Mouse (Mus musculus) G1E (cell line): Measurements from ENCODE around the gene Gm11146.

Experiments used
- CTCF ChIP-seq: IDR thresholded peaks from 2 replicates; pipeline ENCODE4 v1.5.1; 2012; ENCODE audit warnings: low read depth, low read length, inconsistent platforms, mixed read lengths
- GATA1 ChIP-seq: IDR thresholded peaks from 2 replicates; pipeline ENCODE4 v1.6.1; 2012; ENCODE audit warnings: borderline replicate concordance, low read length, inconsistent platforms, mixed read lengths
- POLR2AphosphoS5 ChIP-seq: IDR thresholded peaks from 2 replicates; pipeline ENCODE4 v1.6.1; 2012; ENCODE audit warnings: low read depth, low read length, inconsistent platforms; ENCODE audit not compliant: insufficient replicate concordance
- TAL1 ChIP-seq: conservative IDR thresholded peaks from 2 replicates; pipeline ENCODE4 v1.6.1; 2012; ENCODE audit warnings: low read depth, low read length, inconsistent platforms, mixed read lengths

- TF ChIP-seq TAL1 = no peak
- TF ChIP-seq CTCF = no peak
- TF ChIP-seq GATA1 = no peak
- TF ChIP-seq POLR2AphosphoS5 = no peak
Observed at GRCm38 (mm10) chr16:77636497-77636896, 34.6 kb upstream of the Gm11146 start.
